Mouse (Mus musculus) hindbrain, embryonic 16.5 days (tissue): ENCODE measurements around the gene Defb25. TPM values are rescaled to one million over a fixed set of nuclear protein-coding genes. Genes with fewer than 3 reads are reported as not detected.

Experiments
- ATAC-seq: fragments of 200-750 bp; cut with Nextera tagmentation; 2 replicates; pipeline ENCODE4 v1.8.0; 2017; ENCODE audit warnings: moderate TSS enrichment, moderate library complexity
- H3K27ac ChIP-seq: fragments of 300-500 bp; sonication (generic); 2 replicates; pipeline ENCODE4 v1.5.1; 2014; ENCODE audit warnings: low read depth, mild to moderate bottlenecking, control low read depth, low read length, moderate library complexity
- H3K27me3 ChIP-seq: fragments of 300-500 bp; sonication (generic); replicated peaks from 2 replicates; pipeline ENCODE4 v1.6.1; 2014; ENCODE audit warnings: low read length; ENCODE audit not compliant: control insufficient read depth, insufficient read depth
- H3K36me3 ChIP-seq: fragments of 300-500 bp; sonication (generic); 2 replicates; pipeline ENCODE4 v1.6.1; 2014; ENCODE audit warnings: mild to moderate bottlenecking, low read length, moderate library complexity, mixed read lengths; ENCODE audit not compliant: control insufficient read depth, insufficient read depth
- H3K4me1 ChIP-seq: fragments of 300-500 bp; sonication (generic); 2 replicates; pipeline ENCODE4 v1.6.1; 2014; ENCODE audit warnings: low read depth, low read length; ENCODE audit not compliant: control insufficient read depth, insufficient read depth
- H3K4me2 ChIP-seq: fragments of 300-500 bp; sonication (generic); 2 replicates; pipeline ENCODE4 v1.6.1; 2014; ENCODE audit warnings: mild to moderate bottlenecking, low read length, control low read depth, moderate library complexity
- H3K4me3 ChIP-seq: fragments of 300-500 bp; sonication (generic); 2 replicates; pipeline ENCODE4 v1.5.1; 2014; ENCODE audit warnings: mild to moderate bottlenecking, low read length, control low read depth, moderate library complexity
- H3K9ac ChIP-seq: fragments of 300-500 bp; sonication (generic); 2 replicates; pipeline ENCODE4 v1.6.1; 2014; ENCODE audit warnings: low read depth, mild to moderate bottlenecking, control low read depth, low read length, moderate library complexity
- H3K9me3 ChIP-seq: fragments of 300-500 bp; sonication (generic); 2 replicates; pipeline ENCODE4 v1.6.1; 2014; ENCODE audit warnings: mild to moderate bottlenecking, low read length, moderate library complexity; ENCODE audit not compliant: control insufficient read depth
- WGBS: fragments of 180-500 bp; shearing (Covaris S2); extraction: QIAGEN DNeasy Blood & Tissue Kit; methylation state at CpG from one replicate; pipeline ENCODE4 v1.1.7; 2014; 5-methylcytosine and 5-hydroxymethylcytosine counted together
- polyA plus RNA-seq: library from polyadenylated mRNA; unstranded; fragments of >200 nt; fragmentation: Nextera tagmentation; extraction: Ambion mirVana; gene quantifications from 2 replicates; pipeline ENCODE4 v1.2.1, GENCODE M21; 2015

Defb25 gene
- polyA plus RNA-seq, 1 experiment from 2014 or later: not detected

DNA sequence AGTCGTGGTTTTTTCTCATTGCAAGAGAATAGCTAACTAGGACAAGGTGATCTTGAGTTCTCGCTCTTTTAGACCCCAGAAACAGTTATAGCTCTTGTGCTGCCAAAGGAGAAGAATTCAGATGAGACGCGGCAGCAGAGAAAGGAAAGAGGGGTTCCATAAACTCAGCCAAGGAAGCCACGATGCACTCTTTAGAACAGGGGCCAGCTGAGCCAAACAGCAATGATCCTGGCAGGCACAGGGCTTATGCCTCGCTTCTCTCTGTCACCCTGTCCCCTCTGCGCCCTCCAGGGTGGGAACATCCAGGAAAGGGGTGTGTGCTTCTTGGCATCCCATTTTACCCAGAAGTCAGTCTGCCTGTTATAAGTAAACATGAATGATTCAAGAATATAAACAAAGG, 23.6 kb downstream of the Defb25 start, which contains the start of gene Defb45:
Gene Defb45, minus strand, starts transcription at position 101 of the 400 bp plus-strand sequence.
- Histone ChIP-seq H3K27ac (no peak within 1 kb of the TSS), H3K9ac (no peak within 1 kb of the TSS), H3K36me3 (no peaks in the 10 kb centered on the region), H3K4me1 (no peaks in the 10 kb centered on the region), H3K4me3 (no peak within 1 kb of the TSS), H3K9me3 (no peaks in the 10 kb centered on the region), H3K4me2 (no peak within 1 kb of the TSS), H3K27me3 (no peaks in the 10 kb centered on the region)
- no peak for ATAC-seq
- 68% methylated on average over 7 of the region's 7 CpGs for WGBS

DNA sequence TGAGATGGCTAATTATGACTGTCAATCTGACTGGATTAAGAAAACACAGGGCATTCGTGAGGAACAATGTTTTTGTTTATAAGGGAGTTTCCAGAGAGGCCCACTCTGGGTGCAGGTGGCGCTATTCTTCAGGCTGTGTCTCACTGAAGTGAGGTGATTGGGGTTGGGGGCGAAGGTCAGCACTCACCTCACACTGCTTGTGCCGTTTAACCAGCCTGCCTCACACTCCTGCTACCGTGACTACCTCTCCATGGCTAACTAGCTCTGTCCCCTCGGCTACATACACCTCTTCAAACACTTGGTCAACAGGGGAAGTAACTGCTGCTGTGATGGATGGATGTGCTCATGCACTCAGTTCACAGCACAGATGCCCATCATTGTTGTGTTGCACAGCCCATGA, 33.8 kb downstream of the Defb25 start:
- H3K27me3 ChIP-seq: no peaks in the 10 kb centered on the region
- H3K4me1 ChIP-seq: no peaks in the 10 kb centered on the region
- H3K4me3 ChIP-seq: no peak overlapping the region
- no peak overlapping the region for H3K4me2 ChIP-seq
- no peak overlapping the region for H3K9ac ChIP-seq
- H3K36me3 ChIP-seq: no peaks in the 10 kb centered on the region
- H3K27ac ChIP-seq: no peak overlapping the region
- H3K9me3 ChIP-seq: no peaks in the 10 kb centered on the region
- ATAC-seq: no peak
- WGBS: 57% methylated on average over 6 of the region's 6 CpGs

DNA sequence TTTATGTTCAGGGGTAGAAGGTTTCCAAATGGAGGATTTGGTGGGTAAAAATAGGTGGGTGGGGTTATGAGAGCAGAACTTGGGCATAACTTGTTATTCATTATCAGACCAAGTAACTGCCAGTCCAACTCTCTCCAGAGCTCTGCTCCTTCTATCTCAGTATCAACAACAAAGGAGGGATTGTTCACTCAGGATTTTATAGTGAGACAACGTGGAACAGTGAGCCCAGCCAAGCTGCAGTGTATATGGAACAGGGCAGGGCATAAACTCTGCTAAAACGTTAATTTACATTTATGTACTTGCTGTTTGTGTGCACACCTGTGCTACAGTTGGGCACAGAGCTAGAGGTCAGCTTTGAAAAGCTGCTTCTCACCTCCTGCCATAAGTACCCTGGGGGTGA, 34.4 kb downstream of the Defb25 start:
- Histone ChIP-seq H3K36me3 (no peaks in the 10 kb centered on the region), H3K4me2 (no peak overlapping the region), H3K9ac (no peak overlapping the region), H3K9me3 (no peaks in the 10 kb centered on the region), H3K27me3 (no peaks in the 10 kb centered on the region), H3K4me3 (no peak overlapping the region), H3K27ac (no peak overlapping the region), H3K4me1 (no peaks in the 10 kb centered on the region)
- WGBS: 55% methylated on average over 2 of the region's 2 CpGs
- ATAC-seq: no peak

DNA sequence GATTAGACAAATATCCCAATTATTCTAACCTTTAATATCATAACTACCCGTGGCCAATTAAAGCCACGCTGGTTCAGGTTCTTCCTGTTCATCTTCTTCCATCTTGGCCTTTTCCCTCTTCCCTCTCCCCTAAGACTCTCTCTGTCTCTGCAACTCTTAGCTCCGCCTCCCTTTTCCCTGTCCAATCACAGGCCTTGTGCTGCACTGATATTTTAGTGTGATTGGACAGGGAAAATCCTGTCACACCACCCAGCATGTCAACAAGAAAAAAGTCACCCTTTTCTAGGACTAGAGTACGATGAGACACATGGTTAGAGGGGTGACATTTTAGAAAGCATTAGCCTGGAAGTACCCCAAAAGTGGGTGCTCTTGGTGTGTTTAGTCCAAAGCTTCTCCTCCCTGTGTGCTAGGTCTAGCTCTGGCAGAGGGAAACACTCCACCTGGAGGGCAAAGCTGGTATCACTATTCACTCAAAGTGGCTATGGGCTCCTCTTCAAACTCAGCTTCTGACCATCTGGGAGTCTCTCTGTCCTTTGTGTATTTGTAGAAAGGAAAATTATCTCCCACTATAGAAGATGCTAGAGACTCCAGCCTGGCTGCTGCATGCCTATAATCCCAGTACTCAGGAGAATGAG, 35.8 kb downstream of the Defb25 start:
- Histone ChIP-seq H3K36me3 (no peaks in the 10 kb centered on the region), H3K4me1 (no peaks in the 10 kb centered on the region), H3K4me2 (no peak overlapping the region), H3K9ac (no peak overlapping the region), H3K27ac (no peak overlapping the region), H3K9me3 (no peaks in the 10 kb centered on the region), H3K4me3 (no peak overlapping the region), H3K27me3 (no peaks in the 10 kb centered on the region)
- WGBS: 76% methylated on average over 4 of the region's 4 CpGs
- ATAC-seq: no peak

DNA sequence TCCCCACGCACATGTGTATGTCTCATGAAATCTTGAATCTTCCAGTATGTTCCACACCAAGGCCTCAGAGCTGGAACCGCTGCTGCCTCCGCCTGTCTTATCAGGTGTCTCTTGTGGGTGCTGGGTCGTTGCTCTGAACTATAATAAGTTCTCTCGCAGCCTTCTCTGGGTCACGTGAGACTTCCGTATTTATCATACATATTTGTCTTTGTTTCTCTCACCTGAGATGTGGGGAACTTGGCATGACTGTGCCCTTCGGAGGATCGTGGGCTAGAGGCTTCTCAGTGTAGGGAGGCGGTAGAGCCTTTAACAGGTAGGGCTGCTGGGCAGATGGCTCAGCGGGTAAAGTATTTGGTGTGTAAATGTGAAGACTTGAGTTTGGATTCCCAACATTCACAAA, 42.2 kb downstream of the Defb25 start:
- 91% methylated on average over 11 of the region's 11 CpGs for WGBS
- Histone ChIP-seq H3K36me3 (no peaks in the 10 kb centered on the region), H3K4me1 (no peaks in the 10 kb centered on the region), H3K27ac (no peak overlapping the region), H3K9me3 (no peaks in the 10 kb centered on the region), H3K4me2 (no peak overlapping the region), H3K27me3 (no peaks in the 10 kb centered on the region), H3K9ac (no peak overlapping the region), H3K4me3 (no peak overlapping the region)
- ATAC-seq: no peak

DNA sequence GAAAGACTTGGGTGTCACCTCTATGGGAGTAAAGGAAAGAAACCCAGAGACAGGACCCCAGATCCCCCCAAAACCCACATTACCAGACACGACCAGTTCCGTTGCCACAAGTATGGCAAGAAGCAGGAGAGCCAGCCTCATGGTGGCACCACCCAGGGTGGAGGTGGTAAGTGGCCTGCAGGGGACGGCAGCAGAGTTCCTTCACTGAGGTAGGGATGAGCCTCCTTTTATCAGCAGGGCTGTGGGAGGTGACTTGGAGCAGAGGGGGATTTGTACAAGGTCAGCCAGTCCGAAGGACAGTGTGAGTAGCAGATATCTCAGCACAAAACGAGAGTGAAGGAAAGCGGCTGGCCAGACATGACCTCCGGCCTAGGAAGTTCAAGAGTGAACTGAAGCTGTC, 42.7 kb downstream of the Defb25 start, which contains the start of gene Defb19:
Gene Defb19, minus strand, starts transcription at position 206 of the 400 bp plus-strand sequence.
- 74% methylated on average over 7 of the region's 7 CpGs for WGBS
- ATAC-seq: no peak

DNA sequence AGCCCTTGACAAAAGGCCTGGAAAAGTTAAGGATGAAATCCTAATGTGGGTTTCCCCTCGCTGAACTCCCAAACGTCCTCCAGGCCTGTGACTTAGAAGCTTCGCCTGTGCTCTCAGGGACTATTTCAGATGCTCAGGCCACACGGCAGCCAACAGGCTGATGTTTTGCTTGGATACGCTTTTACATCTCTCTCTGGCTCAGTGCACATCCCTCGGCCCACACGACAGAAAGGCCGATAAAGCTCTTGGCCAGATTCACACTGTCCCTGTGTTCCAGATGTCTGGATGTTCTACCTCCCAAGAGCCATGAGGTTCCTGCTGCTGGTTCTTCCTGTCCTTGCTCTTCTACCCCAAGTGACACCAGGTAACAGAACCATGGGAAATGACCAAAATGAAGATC, 49.4 kb downstream of the Defb25 start:
- Histone ChIP-seq H3K36me3 (no peaks in the 10 kb centered on the region), H3K9me3 (no peaks in the 10 kb centered on the region), H3K27ac (no peak overlapping the region), H3K4me3 (no peak overlapping the region), H3K9ac (no peak overlapping the region), H3K4me1 (no peaks in the 10 kb centered on the region), H3K27me3 (no peaks in the 10 kb centered on the region), H3K4me2 (no peak overlapping the region)
- 86% methylated on average over 8 of the region's 8 CpGs for WGBS
- ATAC-seq: no peak

More for the DNA sequence above, 42.7 kb downstream of the Defb25 start, which contains the start of gene Defb19:
- H3K4me2 ChIP-seq: no peak within 1 kb of the TSS
- no peak within 1 kb of the TSS for H3K27ac ChIP-seq
- H3K4me1 ChIP-seq: no peaks in the 10 kb centered on the region
- H3K9ac ChIP-seq: no peak within 1 kb of the TSS
- H3K36me3 ChIP-seq: no peaks in the 10 kb centered on the region
- no peaks in the 10 kb centered on the region for H3K27me3 ChIP-seq
- no peak within 1 kb of the TSS for H3K4me3 ChIP-seq
- H3K9me3 ChIP-seq: no peaks in the 10 kb centered on the region

Other genes starting within 250 kb of the Defb25 start
- 72.0 and 74.0 TPM in 2 replicates for gene Nrsn2, start 246.4 kb downstream of the Defb25 start, polyA plus RNA-seq
- gene Sox12, start 225.0 kb downstream of the Defb25 start, polyA plus RNA-seq: 10.5 and 11.8 TPM in 2 replicates
- gene Zcchc3, start 208.0 kb downstream of the Defb25 start, polyA plus RNA-seq: 12.5 and 13.8 TPM in 2 replicates
- gene 6820408C15Rik, start 207.5 kb downstream of the Defb25 start, polyA plus RNA-seq: 3.1 and 4.1 TPM in 2 replicates
- gene Defb23, start 158.4 kb downstream of the Defb25 start, polyA plus RNA-seq: not detected in 2 replicates
- gene Defb20, start 146.0 kb downstream of the Defb25 start, polyA plus RNA-seq: not detected in 2 replicates
- gene Defb22, start 132.9 kb downstream of the Defb25 start, polyA plus RNA-seq: not detected in 2 replicates
- gene Defb26, start 111.4 kb downstream of the Defb25 start, polyA plus RNA-seq: not detected in 2 replicates
- gene Defb28, start 104.8 kb downstream of the Defb25 start, polyA plus RNA-seq: not detected in 2 replicates
- gene Defb29, start 83.0 kb downstream of the Defb25 start, polyA plus RNA-seq: not detected in 2 replicates
- not detected in 2 replicates for gene Gm17416, start 53.7 kb downstream of the Defb25 start, polyA plus RNA-seq
- not detected in 2 replicates for gene Defb21, start 50.3 kb downstream of the Defb25 start, polyA plus RNA-seq
- not detected in 2 replicates for gene Defb19, start 42.7 kb downstream of the Defb25 start, polyA plus RNA-seq
- not detected in 2 replicates for gene Defb45, start 23.7 kb downstream of the Defb25 start, polyA plus RNA-seq
- gene Defb36, start 18.7 kb downstream of the Defb25 start, polyA plus RNA-seq: not detected in 2 replicates
- 0.80 and 0.82 TPM in 2 replicates for gene Rem1, start 3.9 kb upstream of the Defb25 start, polyA plus RNA-seq
- gene H13, start 46.4 kb upstream of the Defb25 start, polyA plus RNA-seq: 172 and 178 TPM in 2 replicates
- 32.2 and 36.7 TPM in 2 replicates for gene Mcts2, start 64.0 kb upstream of the Defb25 start, polyA plus RNA-seq
- 56.8 and 68.4 TPM in 2 replicates for gene Id1, start 113.2 kb upstream of the Defb25 start, polyA plus RNA-seq
- gene Cox4i2, start 131.1 kb upstream of the Defb25 start, polyA plus RNA-seq: 6.7 and 7.0 TPM in 2 replicates
- gene Bcl2l1, start 208.7 kb upstream of the Defb25 start, polyA plus RNA-seq: 138 and 159 TPM in 2 replicates
- gene Tpx2, start 224.9 kb upstream of the Defb25 start, polyA plus RNA-seq: 14.8 and 19.8 TPM in 2 replicates